Mouse (Mus musculus): Measurements from ENCODE around the gene Mpc2.

Mpc2 gene

DNA sequence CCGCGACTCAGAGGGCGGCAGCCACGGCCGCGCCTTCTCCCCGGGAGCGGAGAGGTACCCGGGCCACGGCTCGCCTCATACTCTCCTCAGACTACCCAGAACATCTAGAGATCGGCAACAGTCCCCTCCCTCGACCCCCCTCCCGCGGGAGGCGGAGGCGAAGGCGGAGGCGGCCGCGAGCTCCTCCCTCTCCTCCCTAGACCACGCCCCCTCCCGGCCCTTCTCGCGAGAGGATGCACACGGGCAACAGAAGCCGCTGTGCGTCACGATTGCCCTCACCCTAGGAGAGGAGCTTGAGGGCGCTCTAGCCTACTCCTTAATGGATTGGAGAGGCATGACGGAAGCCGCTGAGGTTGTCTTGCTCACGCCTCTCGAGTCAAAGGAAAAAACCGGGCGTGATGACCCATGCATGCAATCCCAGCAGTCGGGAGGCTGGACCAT is at the start of gene Mpc2, which contains the start of gene Dcaf6:
Gene Mpc2, plus strand, starts transcription at position 278 of the 441 bp plus-strand sequence.
Gene Dcaf6, minus strand, starts transcription at position 116 of the 441 bp plus-strand sequence.
- Histone ChIP-seq H3K9me3 (ENCODE audit: low read length) (no peaks in the 10 kb centered on the region), H3K36me3 (ENCODE audit: insufficient read depth, low read length) (no peaks in the 10 kb centered on the region), H3K27me3 (ENCODE audit: insufficient read depth, low read length) (no peaks in the 10 kb centered on the region), H3K4me1 (replicated peaks; ENCODE audit: low read depth, low read length) (peaks cover 13% of the 10 kb centered on the region), H3K4me3 (replicated peaks; ENCODE audit: low read length) (peak within 1 kb of the TSS; percentile 99)
- TF ChIP-seq CTCF (conservative IDR thresholded peaks at IDR 0.05; ENCODE audit: low read length): no peak
- TF ChIP-seq NANOG (IDR thresholded peaks at IDR 0.05; ENCODE audit: borderline replicate concordance, low read length): no peak
- no peak for TF ChIP-seq POU5F1 (IDR thresholded peaks at IDR 0.05; ENCODE audit: borderline replicate concordance, low read length)

DNA sequence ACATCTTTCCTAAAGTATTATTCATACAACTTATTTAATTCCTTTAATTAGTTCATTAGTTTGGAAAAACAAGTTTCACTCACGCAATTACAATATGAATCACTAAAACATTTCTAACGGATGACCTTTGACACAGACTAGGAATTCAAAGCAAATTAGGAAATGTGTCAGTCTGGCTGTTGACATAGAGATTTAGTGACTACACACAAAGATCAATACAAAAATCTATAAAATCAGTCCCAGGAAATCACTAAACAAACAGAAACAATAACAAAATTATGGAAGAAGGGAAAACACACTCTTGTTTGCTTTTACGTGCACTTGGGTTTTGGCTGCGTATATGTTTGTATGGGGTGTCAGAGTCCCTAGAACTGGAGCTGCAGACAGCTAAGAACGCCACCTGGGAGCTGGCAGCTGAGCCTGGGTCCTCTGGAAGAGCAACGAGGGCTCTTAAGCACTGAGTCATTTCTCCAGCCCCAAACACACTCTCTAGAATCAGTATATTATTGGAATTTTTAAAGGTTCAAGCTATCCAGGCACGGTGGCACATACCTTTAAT is 39.0 kb upstream of the Mpc2 start:
- Histone ChIP-seq H3K9me3 (ENCODE audit: low read length) (no peaks in the 10 kb centered on the region), H3K27me3 (ENCODE audit: insufficient read depth, low read length) (no peaks in the 10 kb centered on the region), H3K4me1 (replicated peaks; ENCODE audit: low read depth, low read length) (no peaks in the 10 kb centered on the region), H3K4me3 (replicated peaks; ENCODE audit: low read length) (no peak overlapping the region), H3K36me3 (ENCODE audit: insufficient read depth, low read length) (no peaks in the 10 kb centered on the region)
- TF ChIP-seq CTCF (conservative IDR thresholded peaks at IDR 0.05; ENCODE audit: low read length): no peak
- no peak for TF ChIP-seq POU5F1 (IDR thresholded peaks at IDR 0.05; ENCODE audit: borderline replicate concordance, low read length)
- TF ChIP-seq NANOG (IDR thresholded peaks at IDR 0.05; ENCODE audit: borderline replicate concordance, low read length): no peak

DNA sequence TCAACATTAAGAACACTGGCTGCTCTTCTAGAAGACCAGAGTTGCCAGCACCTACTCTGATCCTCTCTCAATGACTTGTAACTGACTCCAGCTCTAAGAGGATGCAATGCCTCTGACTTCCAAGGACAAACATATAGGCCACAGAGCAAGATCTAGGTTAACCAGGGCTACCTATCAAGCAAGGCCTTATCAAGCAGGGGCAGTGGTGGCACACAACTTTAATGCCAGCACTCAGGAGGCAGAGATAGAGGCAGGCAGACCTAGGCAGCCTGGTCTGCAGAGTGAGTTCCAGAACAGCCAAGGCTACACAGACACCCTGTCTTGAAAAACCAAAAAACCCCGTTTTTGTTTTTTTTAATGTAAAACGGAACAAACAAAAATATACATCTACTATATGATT is 34.2 kb upstream of the Mpc2 start:
- Histone ChIP-seq H3K27me3 (ENCODE audit: insufficient read depth, low read length) (no peaks in the 10 kb centered on the region), H3K36me3 (ENCODE audit: insufficient read depth, low read length) (no peaks in the 10 kb centered on the region), H3K4me1 (replicated peaks; ENCODE audit: low read depth, low read length) (no peaks in the 10 kb centered on the region), H3K9me3 (ENCODE audit: low read length) (no peaks in the 10 kb centered on the region), H3K4me3 (replicated peaks; ENCODE audit: low read length) (no peak overlapping the region)
- no peak for TF ChIP-seq CTCF (conservative IDR thresholded peaks at IDR 0.05; ENCODE audit: low read length)

DNA sequence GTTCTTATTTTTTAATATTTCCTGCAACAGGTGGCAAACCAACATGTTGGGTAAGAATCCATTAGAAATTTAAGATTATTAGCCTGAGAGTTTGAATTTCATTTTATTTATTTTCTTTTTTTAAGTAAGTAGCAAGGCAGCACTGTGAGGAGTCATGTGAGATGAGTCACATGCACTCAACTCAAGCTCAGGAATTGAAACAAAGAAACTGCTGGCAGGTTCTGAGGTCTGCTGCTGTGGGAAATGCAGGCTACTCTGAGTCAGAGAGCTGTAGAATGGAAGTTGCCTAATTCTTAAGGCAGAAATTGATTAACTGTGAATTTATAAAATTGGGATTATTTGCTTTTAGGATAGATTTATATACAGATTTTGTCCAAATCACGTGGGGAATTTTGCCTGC is 27.6 kb upstream of the Mpc2 start:
- Histone ChIP-seq H3K36me3 (ENCODE audit: insufficient read depth, low read length) (no peaks in the 10 kb centered on the region), H3K9me3 (ENCODE audit: low read length) (no peaks in the 10 kb centered on the region), H3K4me3 (replicated peaks; ENCODE audit: low read length) (no peak overlapping the region), H3K27me3 (ENCODE audit: insufficient read depth, low read length) (no peaks in the 10 kb centered on the region), H3K4me1 (replicated peaks; ENCODE audit: low read depth, low read length) (peaks cover 3% of the 10 kb centered on the region; the same call in 1 of the 2 replicates)
- TF ChIP-seq CTCF (conservative IDR thresholded peaks at IDR 0.05; ENCODE audit: low read length): no peak
- TF ChIP-seq NANOG (IDR thresholded peaks at IDR 0.05; ENCODE audit: borderline replicate concordance, low read length): no peak
- no peak for TF ChIP-seq POU5F1 (IDR thresholded peaks at IDR 0.05; ENCODE audit: borderline replicate concordance, low read length)

DNA sequence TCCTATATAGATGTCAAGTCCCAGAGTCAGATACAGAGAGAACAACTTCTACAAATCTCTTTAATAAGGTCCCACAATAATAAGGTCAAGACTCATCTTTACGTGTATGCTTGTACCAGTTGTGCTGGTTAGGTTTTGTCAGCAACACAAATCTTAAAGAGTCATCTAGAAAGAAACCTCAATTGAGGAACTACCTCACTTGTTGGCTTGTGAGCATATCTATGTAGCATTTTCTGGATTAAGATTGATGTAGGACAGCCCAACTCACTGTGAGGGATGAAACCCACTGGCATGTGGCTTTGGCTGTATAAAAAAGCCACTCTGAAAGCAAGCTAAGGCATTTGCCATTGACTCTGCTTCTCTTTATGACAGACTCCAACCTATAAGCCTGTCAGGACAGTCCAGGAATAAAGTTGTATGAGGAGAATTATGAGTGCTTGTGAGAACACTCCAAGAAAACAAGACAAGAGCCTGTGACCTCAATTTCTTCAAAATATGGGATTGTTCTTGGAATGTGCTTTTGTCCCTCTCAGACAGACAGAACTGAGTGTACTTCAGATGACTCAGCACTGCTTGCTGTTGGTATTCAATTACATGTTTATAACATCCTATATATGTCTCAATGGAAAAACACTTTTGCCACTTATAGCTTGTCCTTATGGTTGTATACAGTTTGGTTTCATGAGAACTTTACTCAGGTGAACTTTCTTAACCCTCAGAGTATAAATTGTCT is 22.0 kb upstream of the Mpc2 start:
- H3K36me3 ChIP-seq (ENCODE audit: insufficient read depth, low read length): no peaks in the 10 kb centered on the region
- H3K9me3 ChIP-seq (ENCODE audit: low read length): no peaks in the 10 kb centered on the region
- TF ChIP-seq POU5F1 (IDR thresholded peaks at IDR 0.05; ENCODE audit: borderline replicate concordance, low read length): no peak
- TF ChIP-seq CTCF (conservative IDR thresholded peaks at IDR 0.05; ENCODE audit: low read length): no peak
- no peak for TF ChIP-seq NANOG (IDR thresholded peaks at IDR 0.05; ENCODE audit: borderline replicate concordance, low read length)
- no peaks in the 10 kb centered on the region for H3K27me3 ChIP-seq (ENCODE audit: insufficient read depth, low read length)
- no peaks in the 10 kb centered on the region for H3K4me1 ChIP-seq (replicated peaks; ENCODE audit: low read depth, low read length)
- no peak overlapping the region for H3K4me3 ChIP-seq (replicated peaks; ENCODE audit: low read length)

DNA sequence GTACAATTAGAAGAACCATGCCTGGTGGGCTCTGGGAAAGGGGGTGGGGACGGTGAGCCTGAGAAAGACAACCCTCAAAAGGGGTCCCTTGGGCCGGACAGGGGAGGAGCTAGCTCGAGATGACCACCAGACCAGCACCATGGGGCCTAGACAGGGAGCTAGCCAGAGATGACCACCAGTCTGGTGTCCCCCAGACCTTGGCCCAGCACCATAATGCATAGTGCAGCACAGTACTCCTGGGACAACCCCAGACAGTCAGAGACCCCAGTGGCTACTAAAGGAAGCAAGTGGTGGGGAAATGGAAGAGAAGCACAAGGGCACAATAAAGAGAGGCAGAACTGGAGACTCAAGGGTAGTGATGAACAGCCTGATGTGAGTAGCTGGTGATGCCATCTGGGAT is 19.6 kb upstream of the Mpc2 start:
- H3K9me3 ChIP-seq (ENCODE audit: low read length): no peaks in the 10 kb centered on the region
- no peak for TF ChIP-seq POU5F1 (IDR thresholded peaks at IDR 0.05; ENCODE audit: borderline replicate concordance, low read length)
- TF ChIP-seq CTCF (conservative IDR thresholded peaks at IDR 0.05; ENCODE audit: low read length): no peak
- TF ChIP-seq NANOG (IDR thresholded peaks at IDR 0.05; ENCODE audit: borderline replicate concordance, low read length): no peak
- no peak overlapping the region for H3K4me3 ChIP-seq (replicated peaks; ENCODE audit: low read length)
- no peaks in the 10 kb centered on the region for H3K36me3 ChIP-seq (ENCODE audit: insufficient read depth, low read length)
- no peaks in the 10 kb centered on the region for H3K27me3 ChIP-seq (ENCODE audit: insufficient read depth, low read length)
- no peaks in the 10 kb centered on the region for H3K4me1 ChIP-seq (replicated peaks; ENCODE audit: low read depth, low read length)

DNA sequence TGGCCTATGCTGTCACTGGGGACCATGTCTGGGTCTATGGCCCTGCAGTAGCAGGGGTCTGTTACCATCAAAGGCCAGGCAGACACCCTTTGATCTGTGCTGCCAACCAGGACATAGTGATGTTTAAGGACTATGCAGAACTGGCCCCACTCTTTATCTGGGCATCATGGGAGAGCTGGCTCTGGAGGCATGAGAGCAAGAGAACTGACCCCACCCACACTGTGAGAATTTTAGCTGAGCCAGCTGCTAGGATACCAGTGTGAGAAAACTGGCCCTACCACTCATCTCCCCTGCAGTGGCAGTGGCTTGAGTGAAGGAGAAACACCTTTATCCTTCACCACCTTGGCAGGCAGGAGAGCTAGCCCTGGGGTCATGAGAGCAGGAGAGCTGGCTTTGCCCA is 19.2 kb upstream of the Mpc2 start:
- TF ChIP-seq POU5F1 (IDR thresholded peaks at IDR 0.05; ENCODE audit: borderline replicate concordance, low read length): no peak
- no peak for TF ChIP-seq NANOG (IDR thresholded peaks at IDR 0.05; ENCODE audit: borderline replicate concordance, low read length)
- no peak for TF ChIP-seq CTCF (conservative IDR thresholded peaks at IDR 0.05; ENCODE audit: low read length)

DNA sequence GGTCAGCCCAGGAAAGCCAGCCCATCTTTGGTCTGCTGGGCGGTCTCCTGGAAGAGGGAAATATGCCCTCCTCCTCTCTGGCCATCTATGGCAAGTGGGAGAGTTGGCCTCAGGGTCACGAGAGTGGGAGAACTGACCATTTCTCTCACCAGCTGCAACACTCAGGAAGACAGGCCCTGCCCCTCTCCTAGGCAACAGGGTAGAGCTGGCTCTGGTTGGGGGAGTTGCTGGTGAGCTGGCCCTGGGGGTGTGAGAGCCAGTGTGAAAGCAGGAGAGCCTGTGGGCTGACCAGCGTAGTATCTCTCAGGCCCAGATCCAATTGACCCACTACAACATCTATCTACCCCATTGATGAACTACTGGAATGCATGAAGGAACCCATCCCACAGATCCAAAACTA is 18.7 kb upstream of the Mpc2 start:
- no peaks in the 10 kb centered on the region for H3K4me1 ChIP-seq (replicated peaks; ENCODE audit: low read depth, low read length)
- H3K4me3 ChIP-seq (replicated peaks; ENCODE audit: low read length): no peak overlapping the region
- H3K9me3 ChIP-seq (ENCODE audit: low read length): no peaks in the 10 kb centered on the region
- no peaks in the 10 kb centered on the region for H3K27me3 ChIP-seq (ENCODE audit: insufficient read depth, low read length)
- H3K36me3 ChIP-seq (ENCODE audit: insufficient read depth, low read length): no peaks in the 10 kb centered on the region
- no peak for TF ChIP-seq NANOG (IDR thresholded peaks at IDR 0.05; ENCODE audit: borderline replicate concordance, low read length)
- TF ChIP-seq CTCF (conservative IDR thresholded peaks at IDR 0.05; ENCODE audit: low read length): no peak
- no peak for TF ChIP-seq POU5F1 (IDR thresholded peaks at IDR 0.05; ENCODE audit: borderline replicate concordance, low read length)

More for the DNA sequence above, 19.2 kb upstream of the Mpc2 start:
- no peaks in the 10 kb centered on the region for H3K4me1 ChIP-seq (replicated peaks; ENCODE audit: low read depth, low read length)
- no peaks in the 10 kb centered on the region for H3K27me3 ChIP-seq (ENCODE audit: insufficient read depth, low read length)
- H3K9me3 ChIP-seq (ENCODE audit: low read length): no peaks in the 10 kb centered on the region
- H3K4me3 ChIP-seq (replicated peaks; ENCODE audit: low read length): no peak overlapping the region
- no peaks in the 10 kb centered on the region for H3K36me3 ChIP-seq (ENCODE audit: insufficient read depth, low read length)
